Mouse (Mus musculus): Measurements from ENCODE around the gene Pus7. TPM values are rescaled to one million over a fixed set of nuclear protein-coding genes. Genes with fewer than 3 reads are reported as not detected.
"Not testable (repeated sequence)": the region's sequence is repeated elsewhere in the genome, so short reads cannot be mapped to it uniquely, and the experiment has no call there.

Gene Pus7
- total RNA-seq, 2 experiments from 2014 or later = 21.6 to 22.9 TPM

DNA sequence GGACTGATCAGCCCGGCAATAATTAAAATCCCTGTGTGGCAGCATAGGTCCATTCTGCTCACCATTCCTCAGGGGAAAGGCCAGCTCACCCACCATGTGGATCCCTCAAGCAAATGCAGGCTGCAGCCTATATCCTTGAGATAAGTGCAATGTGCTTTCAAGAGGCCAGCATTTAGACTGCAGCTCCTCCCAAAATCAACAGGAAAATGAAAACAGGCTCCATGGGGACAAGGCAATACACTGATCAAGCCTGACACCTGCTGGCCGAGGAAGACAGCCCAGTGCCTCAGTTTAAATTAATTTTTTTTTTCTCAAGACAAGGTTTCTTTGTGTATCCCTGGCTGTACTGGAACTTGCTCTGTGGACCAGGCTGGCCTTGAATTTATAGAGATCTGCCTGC is 24.9 kb downstream of the Pus7 start:
- DNase-seq (ENCODE audit: low spot score in 2 of 2) = peak; percentile 26

DNA sequence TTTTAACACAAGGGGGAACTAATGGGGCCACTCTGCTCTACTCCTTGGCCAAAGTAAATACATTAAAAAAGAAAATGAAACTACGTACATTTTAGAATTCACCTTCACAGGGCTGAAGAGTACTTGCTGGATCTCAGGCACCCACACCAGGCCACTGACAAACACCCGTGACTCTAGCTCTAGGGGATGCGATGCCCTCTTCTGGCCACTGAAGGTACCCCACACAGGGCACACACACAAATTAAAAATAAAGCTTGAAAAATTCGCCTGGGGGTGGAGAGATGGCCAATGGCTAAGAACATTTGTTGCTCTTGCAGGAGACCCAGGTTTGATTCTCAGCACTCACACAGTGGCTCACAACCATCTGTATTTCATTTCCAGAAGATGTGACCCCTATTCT is 27.1 kb downstream of the Pus7 start:
- DNase-seq (ENCODE audit: low spot score in 2 of 2) = no peak

DNA sequence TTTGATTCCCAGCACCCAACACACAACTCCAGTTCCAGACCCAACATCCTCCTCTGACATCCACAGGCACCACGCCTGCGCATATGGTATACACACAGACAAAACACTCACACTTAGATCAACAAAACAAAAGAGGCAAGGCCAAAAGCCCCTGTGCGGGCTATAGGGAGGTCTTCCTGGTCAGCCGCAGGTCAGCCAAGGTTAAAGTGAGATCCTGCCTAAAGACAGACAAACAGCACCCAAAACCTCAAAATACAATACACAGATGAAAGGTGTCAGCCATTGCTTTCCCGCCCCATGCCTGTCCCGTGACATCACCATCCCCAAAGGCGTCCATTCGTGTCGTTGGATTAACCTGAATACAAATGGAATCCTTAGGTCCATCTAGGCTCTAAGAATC is 27.9 kb downstream of the Pus7 start:
- DNase-seq (ENCODE audit: low spot score in 2 of 2) = no peak

DNA sequence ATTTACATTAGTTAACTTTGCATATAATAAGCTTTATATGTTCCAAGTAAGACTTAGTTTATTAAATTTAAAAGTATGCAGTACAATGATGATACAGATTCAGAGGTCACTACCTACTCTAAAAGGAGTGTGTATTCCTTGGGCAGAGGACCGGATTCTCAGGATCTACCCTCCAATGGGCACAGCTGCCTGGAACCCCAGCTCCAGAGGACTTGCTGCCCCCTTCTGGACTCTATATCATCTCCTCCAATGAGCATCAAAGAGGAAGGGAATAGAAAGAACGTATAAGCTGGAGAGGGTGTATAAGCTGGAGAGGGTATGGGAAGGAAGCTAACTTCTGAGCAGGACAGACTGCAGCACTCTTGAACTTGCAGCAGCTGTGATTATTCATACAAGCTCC is 33.6 kb downstream of the Pus7 start:
- DNase-seq (ENCODE audit: low spot score in 2 of 2) = no peak

DNA sequence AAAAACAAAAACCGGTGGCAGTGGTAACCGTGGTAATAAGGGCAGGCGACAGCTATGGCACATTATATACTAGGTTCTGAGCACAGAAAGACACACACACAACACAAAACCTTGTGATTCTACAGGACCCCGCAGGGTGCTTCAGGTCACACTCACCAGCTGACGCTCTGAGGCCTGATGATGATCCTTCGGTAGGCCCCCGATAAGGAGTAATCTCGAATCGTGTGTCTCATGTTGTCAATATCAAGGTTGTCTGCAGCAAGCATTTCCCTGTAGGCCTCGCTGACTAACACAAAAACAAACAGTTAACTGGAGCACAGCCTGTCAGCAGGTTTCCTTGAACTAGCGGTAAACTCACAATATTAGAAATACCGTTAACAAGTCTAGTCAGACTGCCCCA is 40.2 kb downstream of the Pus7 start:
- no peak for DNase-seq (ENCODE audit: low spot score in 2 of 2)

DNA sequence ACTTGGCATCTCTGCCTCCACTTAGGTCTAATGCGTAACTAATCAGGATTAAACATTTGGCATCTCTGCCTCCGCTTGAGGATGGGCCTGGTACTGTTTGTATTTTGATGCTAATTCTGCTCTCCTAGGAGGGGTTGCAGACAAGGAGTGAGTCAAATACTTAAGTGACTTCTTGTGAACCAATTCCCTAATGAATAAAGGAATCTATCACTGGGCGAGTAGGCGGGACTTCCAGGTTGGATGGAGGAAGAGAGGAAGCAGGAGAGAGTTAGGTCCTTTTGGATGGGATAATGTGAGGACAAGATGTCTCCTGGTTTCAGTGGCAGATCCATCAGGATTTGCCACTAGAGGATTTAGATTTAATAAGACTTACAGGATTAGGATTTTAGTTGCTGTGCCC is 46.4 kb downstream of the Pus7 start:
- DNase-seq (ENCODE audit: low spot score in 2 of 2) = no peak

- no peak for DNase-seq (ENCODE audit: low spot score in 2 of 2)
Observed at GRCm38 (mm10) chr5:23736366-23736765, 47.1 kb downstream of the Pus7 start.

DNA sequence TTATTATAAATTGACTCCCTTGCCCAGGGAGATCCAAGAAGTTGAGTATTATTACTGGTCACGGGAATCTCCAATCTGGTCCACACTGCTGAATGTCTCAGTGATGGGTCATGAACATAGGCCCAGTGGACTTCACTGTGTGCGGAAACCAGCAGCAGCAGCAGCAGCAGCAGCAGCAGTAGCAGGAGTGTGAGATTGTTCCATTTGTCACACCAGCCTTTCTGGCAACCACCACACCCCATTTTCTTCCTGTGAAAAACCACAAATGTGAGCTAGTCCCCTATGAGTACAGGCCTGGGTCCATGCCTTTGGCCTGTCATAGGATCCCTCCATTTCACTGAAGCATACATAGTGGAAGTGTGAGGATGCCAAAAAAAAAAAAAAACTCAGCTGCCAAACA is 61.6 kb downstream of the Pus7 start:
- no peak for DNase-seq (ENCODE audit: low spot score in 2 of 2)

- no peak for DNase-seq (ENCODE audit: low spot score in 2 of 2)
Observed at GRCm38 (mm10) chr5:23718881-23719328, 64.6 kb downstream of the Pus7 start.

DNA sequence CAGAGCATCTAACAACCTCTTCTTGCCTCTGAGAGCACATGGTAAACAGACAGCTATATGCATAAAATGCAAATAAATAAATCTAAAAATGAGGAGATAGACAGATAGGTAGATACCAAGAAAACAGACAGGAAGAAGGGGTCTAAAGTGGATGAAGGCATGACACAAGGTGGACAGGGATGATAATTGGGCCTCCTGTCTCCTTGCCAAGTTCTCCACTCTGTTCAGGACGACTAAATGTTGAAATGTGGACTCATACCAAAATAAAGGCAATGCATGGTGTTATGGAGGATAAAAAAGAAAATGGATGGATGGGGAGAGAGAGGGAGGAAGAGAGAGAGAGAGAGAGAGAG is 65.4 kb downstream of the Pus7 start:
- no peak for DNase-seq (ENCODE audit: low spot score in 2 of 2)

GRCm38 (mm10) chr5:23717469-23718181 is 65.9 kb downstream of the Pus7 start:
- DNase-seq (ENCODE audit: low spot score in 2 of 2) = no peak

GRCm38 (mm10) chr5:23713401-23714335 is 69.8 kb downstream of the Pus7 start:
- no peak for DNase-seq (ENCODE audit: low spot score in 2 of 2)

DNA sequence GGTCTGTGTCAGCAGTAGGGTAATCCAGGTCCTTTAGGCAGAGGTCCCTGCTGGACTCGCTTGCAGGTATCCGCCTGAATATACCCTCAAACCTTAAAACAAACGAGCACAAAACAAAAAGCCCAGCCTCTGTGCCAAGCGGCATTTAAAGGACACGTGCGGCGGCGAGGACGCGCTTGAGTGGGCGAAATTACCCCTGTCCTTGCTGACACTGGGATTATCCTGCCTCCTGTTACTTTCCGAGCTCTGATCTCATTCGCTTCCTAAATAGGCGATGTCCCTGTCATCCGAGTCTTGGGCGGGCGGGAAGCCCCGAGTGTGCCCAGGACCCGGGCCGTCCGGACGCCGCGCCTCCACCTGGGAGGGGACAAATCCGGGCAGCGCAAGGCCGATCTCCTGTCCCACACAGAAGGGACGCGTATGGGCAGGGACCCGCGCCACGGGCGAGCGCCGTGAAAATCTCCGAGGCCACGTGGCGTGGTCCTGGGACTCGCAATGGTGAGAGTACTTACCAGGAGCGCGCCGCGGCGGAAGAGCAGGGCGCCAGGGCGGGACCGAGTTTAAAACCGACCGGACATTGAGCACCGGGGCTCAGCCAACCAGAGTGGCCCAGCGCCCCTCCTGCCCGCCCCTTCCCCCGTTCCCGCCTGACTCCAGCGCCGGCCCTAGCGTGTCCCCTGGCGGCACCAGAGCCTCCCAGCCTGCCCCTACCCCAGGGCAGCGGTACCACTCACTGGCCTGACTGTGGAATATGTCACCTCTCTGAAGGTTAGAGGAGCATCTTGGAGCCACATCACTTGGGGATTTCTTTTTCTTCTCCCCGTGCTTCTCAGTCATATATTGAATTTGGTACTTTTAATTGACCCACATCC is 71.1 kb downstream of the Pus7 start:
- DNase-seq (ENCODE audit: low spot score in 2 of 2) = peak; percentile 63

DNA sequence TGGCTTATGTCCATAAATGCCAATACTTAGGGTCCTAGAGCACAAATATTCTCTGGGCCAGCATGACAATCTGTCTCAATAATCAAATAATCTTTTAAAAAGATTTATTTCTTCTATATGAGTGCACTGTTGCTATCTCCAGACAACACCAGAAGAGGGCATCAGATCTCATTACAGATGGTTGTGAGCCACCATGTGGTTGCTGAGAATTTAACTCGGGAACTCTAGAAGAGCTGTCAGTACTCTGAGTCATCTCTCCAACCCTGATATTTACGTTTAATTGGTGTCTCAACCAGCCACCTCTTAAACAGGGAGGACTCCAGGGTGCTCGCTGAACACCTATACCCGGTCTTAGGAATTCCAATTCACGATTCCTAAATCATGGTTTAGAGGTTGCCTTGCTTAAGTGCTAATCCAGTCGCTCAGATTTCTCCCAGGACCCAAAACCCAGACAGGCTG is 71.8 kb downstream of the Pus7 start:
- DNase-seq (ENCODE audit: low spot score in 2 of 2) = peak; percentile 20 to 64

GRCm38 (mm10) chr5:23711244-23711643 is 72.3 kb downstream of the Pus7 start:
- DNase-seq (ENCODE audit: low spot score in 2 of 2) = no peak

DNA sequence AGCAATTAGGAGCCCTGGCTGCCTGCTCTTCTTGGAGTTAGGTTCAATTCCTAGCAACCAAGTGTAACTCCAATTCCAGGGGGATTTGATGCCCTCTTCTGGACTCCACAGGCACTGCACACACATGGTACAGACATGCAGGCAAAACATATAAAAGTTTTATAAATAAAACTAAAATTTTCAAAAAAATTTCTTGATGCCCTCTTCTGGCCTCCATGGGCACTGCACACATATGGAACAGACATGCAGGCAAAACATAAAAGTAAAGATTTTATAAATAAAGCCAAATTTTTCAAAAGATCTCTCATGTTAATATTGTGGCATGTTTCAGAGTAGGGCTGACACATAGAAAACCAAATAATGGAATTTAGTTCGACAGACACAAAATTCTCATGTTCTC is 73.8 kb downstream of the Pus7 start:
- DNase-seq (ENCODE audit: low spot score in 2 of 2) = no peak

DNA sequence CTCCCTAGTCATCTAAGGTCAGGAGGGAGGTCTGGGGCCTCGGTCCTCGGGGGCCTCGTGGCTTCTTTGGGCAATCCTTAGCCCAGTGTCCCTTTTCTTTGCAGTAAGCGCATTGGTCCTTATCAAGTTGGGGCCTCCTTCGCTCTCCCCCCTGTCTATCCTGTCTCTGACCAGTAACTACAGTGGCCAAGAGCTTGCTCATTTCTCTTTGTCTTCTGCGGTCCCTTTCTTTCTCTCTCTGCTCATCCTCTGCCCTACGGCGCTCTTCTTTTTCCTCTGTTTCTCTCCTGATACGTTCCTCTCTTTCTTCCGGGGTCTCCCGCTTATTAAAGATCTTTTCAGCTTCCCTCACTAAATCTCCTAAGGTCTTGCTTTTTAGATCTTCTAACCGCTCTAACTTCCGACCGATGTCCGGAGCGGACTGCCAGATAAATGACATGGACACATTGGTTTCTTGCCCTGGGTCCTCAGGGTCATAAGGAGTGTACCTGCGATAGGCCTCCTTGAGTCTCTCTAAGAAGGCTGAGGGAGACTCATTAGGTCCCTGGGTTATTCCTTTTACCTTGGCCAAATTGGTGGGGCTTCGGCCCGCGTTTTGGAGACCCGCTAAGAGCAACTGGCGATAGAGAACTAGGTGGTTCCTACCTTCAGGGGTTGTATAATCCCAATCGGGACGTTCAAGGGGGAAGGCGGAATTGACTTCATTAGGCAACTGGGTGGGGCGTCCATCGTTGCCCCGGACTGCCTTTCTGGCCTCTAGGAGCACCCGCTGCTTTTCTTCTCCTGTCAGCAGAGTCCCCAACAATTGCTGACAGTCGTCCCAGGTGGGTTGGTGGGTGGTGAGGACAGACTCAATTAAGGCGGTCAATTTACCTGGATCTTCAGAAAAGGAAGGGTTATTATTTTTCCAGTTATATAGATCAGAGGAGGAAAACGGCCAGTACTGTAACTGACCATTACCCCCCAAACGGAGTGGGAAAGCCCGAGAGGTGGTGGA is 76.6 kb downstream of the Pus7 start:
- not testable (repeated sequence) for DNase-seq (ENCODE audit: low spot score in 2 of 2)

- no peak for DNase-seq (ENCODE audit: low spot score in 2 of 2)
Observed at GRCm38 (mm10) chr5:23697457-23697856, 86.1 kb downstream of the Pus7 start.
